20 mouse cellular contexts compared by ENCODE assay signal in the genomic region with DNA sequence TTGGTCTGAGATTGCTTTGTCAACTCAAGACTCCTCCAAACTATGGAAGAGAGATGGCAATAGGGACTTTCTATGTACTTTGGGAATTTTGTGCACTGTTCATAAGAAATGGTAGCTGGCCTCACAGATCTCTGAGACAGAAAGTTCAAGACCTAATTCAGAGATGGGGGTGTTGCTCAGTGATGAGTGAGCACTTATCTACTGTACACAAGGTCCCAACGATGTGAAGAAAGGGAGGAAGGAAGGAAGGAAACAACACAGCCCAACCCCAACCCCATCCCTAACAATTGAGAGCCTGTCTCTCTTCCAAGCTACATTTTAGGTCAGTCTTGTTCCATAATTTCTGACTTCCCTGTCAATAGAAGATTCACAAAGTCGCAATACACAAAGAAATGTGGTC.
DNase-seq lines count a peak whose midpoint lies in the region; ATAC-seq and TF ChIP-seq lines count a peak whose summit lies in the region.
"Had no signal": no experiment of that assay in that cellular context is flagged by ENCODE, and none has a peak within 500 bp of the region (broad histone marks: within the 10 kb centered on the region; RNA-seq: fewer than 3 reads in every experiment).

No protein-coding gene starts in this region.

- no peaks in the 10 kb centered on the region; the same call in 1 of the 2 replicates for H3K4me1 ChIP-seq in kidney, adult 2 months (ENCODE audit: control insufficient read depth, insufficient read depth, low read length)
- H3K4me1 ChIP-seq in kidney, embryonic 14.5 days (ENCODE audit: control insufficient read depth, insufficient read depth, low read length): no peaks in the 10 kb centered on the region
- peaks cover 9% of the 10 kb centered on the region for H3K4me1 ChIP-seq in brown adipose tissue, adult 24 weeks (ENCODE audit: control insufficient read depth, insufficient read depth, insufficient read length, low read length)
- H3K4me1 ChIP-seq: hindbrain, embryonic 15.5 days; intestine, embryonic 15.5 days; liver, embryonic 15.5 days; midbrain, embryonic 13.5 days; neural tube, embryonic 12.5 days had no signal

- no peak overlapping the region for H3K9ac ChIP-seq in kidney, embryonic 14.5 days (ENCODE audit: low read depth, low read length)
- H3K9ac ChIP-seq: forebrain, postnatal 0 days; hindbrain, embryonic 15.5 days; intestine, embryonic 15.5 days; limb, embryonic 13.5 days; liver, embryonic 15.5 days; midbrain, embryonic 13.5 days; neural tube, embryonic 12.5 days had no signal

- DNase-seq in gastrocnemius, adult 2 months: no peak
- no peak for DNase-seq in gastrocnemius, postnatal 14 days
- peak; percentile 48 for DNase-seq in kidney, adult 2 months
- peak; percentile 48 for DNase-seq in lung, postnatal 10 days
- DNase-seq in adipocyte (ENCODE audit: low spot score): no peak
- no peak for DNase-seq in spleen, postnatal 14 days (ENCODE audit: low spot score in 2 of 2)
- DNase-seq: cerebellum, adult 8-10 months; forebrain, postnatal 0 days; right cerebral cortex, adult 18-20 months; thymus, postnatal 36 days had no signal

- no peak overlapping the region for H3K4me2 ChIP-seq in kidney, embryonic 14.5 days (replicated peaks; ENCODE audit: low read depth, low read length)
- H3K4me2 ChIP-seq: hindbrain, embryonic 15.5 days; intestine, embryonic 15.5 days; limb, embryonic 13.5 days; liver, embryonic 15.5 days; midbrain, embryonic 13.5 days; neural tube, embryonic 12.5 days had no signal

- H3K36me3 ChIP-seq in kidney, adult 2 months (ENCODE audit: control insufficient read depth, insufficient read depth, low read length): no peaks in the 10 kb centered on the region
- H3K36me3 ChIP-seq in kidney, embryonic 14.5 days (ENCODE audit: control insufficient read depth, insufficient read depth, low read length): no peaks in the 10 kb centered on the region
- H3K36me3 ChIP-seq: forebrain, embryonic 10.5 days; hindbrain, embryonic 15.5 days; limb, embryonic 13.5 days; liver, embryonic 15.5 days; midbrain, embryonic 13.5 days; neural tube, embryonic 12.5 days had no signal

- no peaks in the 10 kb centered on the region for H3K9me3 ChIP-seq in kidney, embryonic 14.5 days (ENCODE audit: control insufficient read depth, low read length)
- H3K9me3 ChIP-seq: forebrain, embryonic 10.5 days; hindbrain, embryonic 15.5 days; intestine, embryonic 15.5 days; limb, embryonic 13.5 days; liver, embryonic 15.5 days; midbrain, embryonic 13.5 days; neural tube, embryonic 12.5 days had no signal

- intact Hi-C loops in gastrocnemius, adult 2 months (cut with DNase I): no loop called here
- intact Hi-C loops in gastrocnemius, postnatal 14 days (cut with DNase I; ENCODE audit: low total_unique reads): no loop called here

- ATAC-seq in kidney, embryonic 14.5 days (ENCODE audit: low FRiP score, low TSS enrichment): no peak
- ATAC-seq: forebrain, postnatal 0 days; intestine, embryonic 15.5 days; midbrain, embryonic 13.5 days had no signal

- peak overlapping the region; percentile 33 for H3K27ac ChIP-seq in gastrocnemius, adult 2 months
- H3K27ac ChIP-seq in kidney, adult 2 months (ENCODE audit: insufficient read depth, low read depth, low read length): no peak overlapping the region
- no peak overlapping the region for H3K27ac ChIP-seq in kidney, embryonic 14.5 days (ENCODE audit: low read depth, low read length)
- H3K27ac ChIP-seq in brown adipose tissue, adult 24 weeks (replicated peaks; ENCODE audit: low read depth, low read length): 0 out of 2 replicates have a peak overlapping the region, but pooled peaks have one; percentile 15
- H3K27ac ChIP-seq: forebrain, embryonic 10.5 days; hindbrain, embryonic 15.5 days; intestine, embryonic 15.5 days; kidney, postnatal 0 days; limb, embryonic 13.5 days; liver, embryonic 15.5 days; midbrain, embryonic 13.5 days; neural tube, embryonic 12.5 days had no signal

- 55% methylated on average over 2 of the region's 2 CpGs for WGBS in kidney, adult 2 months
- 67% methylated on average over 2 of the region's 2 CpGs for WGBS in kidney, embryonic 14.5 days

- no peak overlapping the region for H3K4me3 ChIP-seq in gastrocnemius, adult 2 months
- no peak overlapping the region for H3K4me3 ChIP-seq in kidney, adult 2 months (ENCODE audit: insufficient read depth, low read depth, low read length)
- no peak overlapping the region for H3K4me3 ChIP-seq in kidney, embryonic 14.5 days (ENCODE audit: low read length)
- no peak overlapping the region for H3K4me3 ChIP-seq in brown adipose tissue, adult 24 weeks (ENCODE audit: insufficient read depth, low read depth, low read length)
- H3K4me3 ChIP-seq: forebrain, embryonic 10.5 days; hindbrain, embryonic 15.5 days; intestine, embryonic 15.5 days; limb, embryonic 13.5 days; liver, embryonic 15.5 days; midbrain, embryonic 13.5 days; neural tube, embryonic 12.5 days had no signal

- no peaks in the 10 kb centered on the region for H3K27me3 ChIP-seq in kidney, adult 2 months (replicated peaks; ENCODE audit: control insufficient read depth, insufficient read depth, low read length)
- H3K27me3 ChIP-seq in kidney, embryonic 14.5 days (ENCODE audit: control insufficient read depth, insufficient read depth, low read length): no peaks in the 10 kb centered on the region
- H3K27me3 ChIP-seq: hindbrain, embryonic 15.5 days; intestine, embryonic 15.5 days; limb, embryonic 13.5 days; liver, embryonic 15.5 days; midbrain, embryonic 13.5 days; neural tube, embryonic 12.5 days had no signal

- TF ChIP-seq CTCF in gastrocnemius, adult 2 months (IDR thresholded peaks at IDR 0.05): no peak
- no peak for TF ChIP-seq CTCF in kidney, adult 2 months (conservative IDR thresholded peaks at IDR 0.05; ENCODE audit: insufficient read depth, insufficient read length, low read depth, low read length)

- TF ChIP-seq POLR2A in kidney, adult 2 months (IDR thresholded peaks at IDR 0.05; ENCODE audit: low read depth, low read length): no peak

Comparison
In these comparisons a context has a peak if more than half of its experiments do, and no peak if none do; other contexts are left out.
1. DNase-seq: peak in kidney, adult 2 months (single experiment) and lung, postnatal 10 days (single experiment); none in gastrocnemius, adult 2 months (single experiment), gastrocnemius, postnatal 14 days (single experiment), adipocyte (single experiment) and spleen, postnatal 14 days (0 of 2).
2. H3K27ac ChIP-seq: peak in gastrocnemius, adult 2 months (single experiment) and brown adipose tissue, adult 24 weeks (single experiment); none in kidney, adult 2 months (single experiment) and kidney, embryonic 14.5 days (single experiment).